Mouse (Mus musculus): ENCODE measurements at regions not wholly inside any gene's neighbourhood (a gene's known extent, or its start where the extent isn't known, plus 50 kb on each side); places are given as distances from the start of the nearest gene placed in this dataset.

DNA sequence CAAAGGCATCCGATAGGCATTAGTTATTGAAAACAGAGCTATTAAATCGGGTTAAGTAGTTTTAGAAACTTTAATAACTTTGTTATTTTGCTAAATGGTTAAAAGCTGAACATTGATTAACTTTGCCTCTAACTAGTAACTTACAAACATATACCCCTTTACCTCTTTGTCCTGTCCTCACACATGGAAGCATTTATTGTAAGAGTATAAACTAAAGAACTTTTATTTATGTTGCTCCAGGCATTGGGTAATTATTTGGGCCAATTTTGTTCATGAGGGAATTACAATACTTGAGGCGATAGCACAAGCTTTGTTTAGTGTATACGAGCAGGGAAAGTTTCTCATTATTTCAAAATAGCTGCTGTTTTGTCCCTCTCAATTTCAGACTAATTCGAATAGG, 328.4 kb upstream of the Gm9008 start:
- TF ChIP-seq CTCF (IDR thresholded peaks at IDR 0.05; ENCODE audit: control insufficient read depth, insufficient read depth, insufficient read length) (no peak), MYOG (IDR thresholded peaks at IDR 0.05; ENCODE audit: control insufficient read depth, extremely low read depth, insufficient read length) (no peak), USF1 (IDR thresholded peaks at IDR 0.05; ENCODE audit: low read depth) (no peak), MAX (IDR thresholded peaks at IDR 0.05) (no peak)
